Mouse (Mus musculus): ENCODE data around the gene BC004004. TPM values are rescaled to one million over a fixed set of nuclear protein-coding genes. Genes with fewer than 3 reads are reported as not detected.
"Not testable (repeated sequence)": the region's sequence is repeated elsewhere in the genome, so short reads cannot be mapped to it uniquely, and the experiment has no call there.

Gene BC004004
- total RNA-seq, 2 experiments from 2014 or later = 112 to 130 TPM

DNA sequence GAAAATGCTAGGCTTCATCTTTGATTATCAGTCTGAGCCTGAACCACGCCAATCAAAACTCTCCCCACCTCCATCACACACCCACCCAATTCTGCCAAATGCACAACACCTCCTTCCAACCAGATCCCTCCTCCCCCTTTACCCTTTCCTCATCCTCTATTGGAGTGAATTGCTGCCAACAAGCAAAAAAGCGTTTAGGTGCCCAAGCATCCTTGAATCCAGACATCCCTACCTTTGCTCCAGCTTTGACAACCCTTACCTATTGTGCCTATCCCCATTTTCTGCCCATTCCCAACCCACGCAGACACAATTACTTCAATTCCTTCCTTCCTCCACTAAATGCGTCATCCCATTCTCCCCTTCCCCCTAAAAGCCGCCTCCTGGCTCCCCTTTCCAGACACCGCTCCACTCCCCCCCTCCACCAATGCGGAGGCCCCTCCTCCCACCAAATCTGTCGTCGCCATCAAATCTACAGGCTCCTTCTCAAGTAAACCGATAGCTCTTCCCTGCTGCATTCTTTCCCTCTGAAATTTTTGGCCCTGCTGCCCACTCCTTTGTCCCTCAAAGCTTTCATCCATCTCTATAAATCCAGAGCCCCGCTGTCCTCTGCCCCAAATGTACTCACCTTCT lies 78.0 kb downstream of the BC004004 start:
- no peak for DNase-seq

DNA sequence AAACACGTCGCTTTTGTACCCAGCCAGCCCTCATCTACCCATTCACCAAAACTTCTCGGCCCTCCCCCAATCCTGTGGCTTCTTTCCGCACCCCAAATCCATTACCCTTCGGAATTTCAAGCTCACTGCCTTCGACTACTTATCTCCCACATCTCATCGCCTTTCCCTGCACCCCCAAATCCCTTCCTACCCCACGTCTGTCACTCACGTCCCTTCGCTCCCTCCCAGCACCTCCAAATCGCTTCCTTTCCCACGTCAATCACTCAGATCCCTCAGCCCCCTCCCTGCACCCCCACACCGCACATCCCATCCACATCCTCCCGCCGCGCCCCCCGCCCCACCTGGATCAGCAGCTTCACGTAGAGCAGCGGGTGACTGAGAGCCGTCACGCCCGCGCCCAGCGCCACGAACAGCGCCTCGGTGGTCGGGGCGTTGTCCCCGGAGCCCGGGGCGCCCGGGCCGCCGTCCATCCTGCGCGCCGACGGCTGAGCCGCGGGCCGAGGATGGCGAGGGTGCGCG lies 78.6 kb downstream of the BC004004 start:
- DNase-seq = no peak

DNA sequence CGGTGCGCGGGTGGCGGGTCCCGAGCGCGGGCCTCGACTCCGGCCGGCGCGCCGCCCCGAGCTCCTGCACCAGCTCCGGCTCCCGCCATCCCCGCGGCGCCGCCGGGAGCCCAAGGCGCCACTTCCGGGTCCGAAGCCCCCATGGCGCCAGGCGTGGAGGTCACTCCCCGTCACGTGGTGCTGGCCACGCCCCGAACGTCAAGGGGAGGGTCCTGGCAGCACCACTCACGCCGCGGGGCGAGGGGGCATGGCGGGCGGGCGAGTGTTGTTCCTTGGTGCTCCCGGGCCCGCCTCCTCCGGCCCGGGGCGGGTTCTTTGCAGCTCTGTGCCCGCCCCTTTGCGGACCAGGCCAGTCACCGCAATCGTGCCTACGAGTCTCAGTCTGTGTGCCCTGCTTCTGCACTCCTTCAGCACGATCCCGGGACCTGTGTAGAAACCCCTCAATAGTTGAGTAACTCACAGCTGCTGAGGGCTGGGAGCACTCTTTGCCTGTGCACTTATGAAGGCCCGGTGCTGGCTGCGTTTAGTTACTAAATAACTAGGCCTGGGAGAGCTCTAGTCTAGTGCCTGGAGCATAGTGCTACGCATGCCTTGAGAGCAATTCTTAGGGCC lies 79.2 kb downstream of the BC004004 start, which contains the start of gene Mtch1:
Gene Mtch1, minus strand, starts transcription at position 290 of the 612 bp plus-strand sequence.
- peak; percentile 100 for DNase-seq

DNA sequence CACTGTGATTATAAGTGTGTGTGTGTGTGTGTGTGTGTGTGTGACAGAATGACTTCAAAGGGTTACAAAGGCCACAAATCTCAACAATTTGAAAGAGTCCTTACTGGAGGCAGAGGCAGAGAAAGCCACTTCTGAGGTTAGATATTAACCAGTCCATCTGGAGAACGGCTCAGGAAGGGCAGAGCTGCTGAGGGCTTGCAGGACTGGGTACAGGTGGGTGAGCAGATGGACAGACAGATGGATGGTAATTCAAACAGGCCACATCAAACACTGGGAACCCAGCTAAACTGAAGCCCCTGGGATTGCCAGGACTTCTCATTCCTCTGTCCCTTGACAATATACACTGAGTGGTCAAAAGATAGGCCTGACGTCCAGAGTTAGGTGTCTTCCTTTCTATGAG lies 80.4 kb downstream of the BC004004 start:
- DNase-seq = no peak

DNA sequence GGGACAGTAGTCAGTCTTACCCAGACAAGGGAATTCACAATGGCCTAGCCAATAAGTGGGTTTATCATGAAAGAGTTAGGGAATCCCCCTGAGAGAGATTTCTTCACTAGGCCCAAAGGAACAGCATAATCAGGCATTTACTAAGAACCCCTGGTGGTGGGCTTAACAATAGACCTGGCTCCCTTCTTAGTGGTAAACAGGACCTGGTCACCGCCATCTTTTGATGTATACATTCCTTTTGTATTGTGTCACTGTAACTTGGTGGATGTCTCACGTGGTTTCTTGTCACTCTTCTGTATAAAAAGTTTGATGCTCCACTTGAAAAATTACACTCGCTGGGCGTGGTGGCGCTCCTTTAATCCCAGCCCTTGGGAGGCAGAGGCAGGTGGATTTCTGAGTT lies 82.5 kb downstream of the BC004004 start:
- DNase-seq = not testable (repeated sequence)

DNA sequence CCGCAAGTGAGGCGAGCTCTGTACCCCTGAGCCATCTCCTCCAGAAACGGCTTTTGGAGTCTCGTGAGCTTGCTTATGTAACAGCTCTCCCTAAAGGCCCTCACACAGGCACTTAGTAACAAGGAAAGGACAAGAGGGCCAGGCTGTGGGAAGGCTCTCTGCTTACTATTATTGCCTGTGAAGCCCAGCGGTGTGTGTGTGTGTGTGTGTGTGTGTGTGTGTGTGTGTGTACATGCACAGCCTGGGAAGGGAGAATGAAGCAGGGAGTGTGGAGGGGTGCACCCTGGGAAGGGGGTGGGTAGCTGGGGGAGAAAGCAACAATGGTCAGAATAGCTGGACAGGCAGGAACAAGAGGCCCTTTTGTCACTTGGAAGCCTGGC lies 86.9 kb downstream of the BC004004 start:
- DNase-seq = no peak

DNA sequence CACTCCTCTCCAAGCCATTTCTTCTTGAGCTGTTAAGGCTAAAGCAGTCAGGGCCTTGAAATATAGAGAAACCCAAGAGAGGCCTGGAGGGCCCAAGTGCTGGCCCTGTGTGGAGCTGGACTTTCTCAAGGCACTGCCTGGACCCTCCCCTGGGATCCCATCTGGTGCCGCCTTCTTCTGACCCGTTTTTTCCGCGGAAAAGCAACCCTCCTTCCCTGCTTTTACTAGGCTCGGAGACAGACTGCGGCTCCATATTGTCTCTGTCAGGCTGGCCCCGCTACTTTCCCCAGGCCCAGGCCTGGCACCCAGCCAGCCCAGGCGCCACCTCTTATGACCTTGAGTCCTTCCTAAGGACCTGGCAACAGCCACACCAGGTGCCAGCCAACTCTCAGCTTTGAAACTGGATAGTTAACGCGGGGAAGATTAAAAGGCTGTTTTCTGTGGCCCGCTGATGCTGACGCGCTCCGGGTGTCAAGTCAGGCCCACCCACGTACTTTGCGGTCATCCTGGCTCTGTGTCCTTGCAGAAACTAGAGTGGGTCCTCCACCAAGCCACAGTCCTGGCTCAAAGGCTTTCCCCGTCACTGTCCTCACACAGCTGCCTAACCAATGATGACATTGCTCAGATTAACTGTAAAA lies 87.4 kb downstream of the BC004004 start:
- peak; percentile 80 to 85 for DNase-seq

DNA sequence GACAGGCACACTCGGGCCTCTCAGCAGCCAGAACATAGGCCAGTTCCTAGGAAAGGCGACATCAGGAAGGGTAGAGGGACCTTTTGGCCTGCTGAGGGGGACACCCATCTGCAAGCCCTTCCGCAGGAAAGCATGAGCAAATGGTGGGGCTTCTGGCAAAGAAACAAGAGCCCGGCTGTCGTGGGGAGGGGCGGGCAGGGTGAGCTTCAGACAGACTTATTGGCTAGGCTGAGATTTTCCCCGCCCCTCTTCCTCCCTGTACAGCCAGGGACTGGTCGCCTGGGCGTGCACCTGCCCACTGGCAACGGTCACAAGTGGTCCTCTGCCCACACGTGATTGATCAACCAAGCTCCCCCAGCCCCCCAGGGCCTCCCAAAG lies 87.9 kb downstream of the BC004004 start:
- DNase-seq = peak; percentile 80 to 89

DNA sequence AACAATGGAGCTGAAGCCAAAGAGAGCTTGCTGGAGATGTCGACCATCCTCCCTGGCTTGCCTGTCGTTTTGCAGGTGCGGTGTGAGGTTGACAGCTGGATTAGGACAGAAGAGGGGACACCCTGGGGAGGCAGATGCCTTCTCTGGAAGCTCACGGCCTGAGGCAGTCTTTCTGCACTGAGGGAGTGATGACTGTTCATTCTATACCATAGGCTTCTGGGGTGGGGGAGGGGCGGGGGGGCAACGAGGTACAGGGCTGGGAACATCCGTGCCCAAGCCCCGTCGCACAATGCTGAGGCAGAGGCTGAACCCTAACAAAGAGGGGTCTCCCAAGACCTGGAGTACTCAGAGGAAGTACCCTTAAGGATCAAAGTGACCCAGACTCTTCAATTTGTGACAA lies 88.3 kb downstream of the BC004004 start:
- DNase-seq = no peak

DNA sequence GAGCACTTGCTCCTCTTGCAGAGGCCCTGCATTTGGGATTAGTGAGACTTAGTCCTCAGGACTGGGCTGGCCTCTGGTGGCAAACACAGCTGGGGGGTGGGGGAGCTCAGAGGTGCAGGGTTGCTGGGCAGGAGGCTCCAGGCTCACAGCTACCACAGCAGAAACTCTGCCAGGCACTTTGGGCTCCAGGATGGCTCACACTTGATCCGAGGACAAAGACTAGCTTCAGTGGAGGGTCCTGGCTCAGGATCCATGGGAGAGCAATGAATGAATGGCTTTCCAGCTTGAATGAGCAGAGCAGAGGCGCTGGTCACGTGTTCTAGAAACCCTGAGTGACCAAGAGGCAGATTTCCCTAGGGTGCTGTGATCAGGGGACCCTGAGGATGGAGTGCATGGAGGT lies 90.3 kb downstream of the BC004004 start:
- DNase-seq = no peak

DNA sequence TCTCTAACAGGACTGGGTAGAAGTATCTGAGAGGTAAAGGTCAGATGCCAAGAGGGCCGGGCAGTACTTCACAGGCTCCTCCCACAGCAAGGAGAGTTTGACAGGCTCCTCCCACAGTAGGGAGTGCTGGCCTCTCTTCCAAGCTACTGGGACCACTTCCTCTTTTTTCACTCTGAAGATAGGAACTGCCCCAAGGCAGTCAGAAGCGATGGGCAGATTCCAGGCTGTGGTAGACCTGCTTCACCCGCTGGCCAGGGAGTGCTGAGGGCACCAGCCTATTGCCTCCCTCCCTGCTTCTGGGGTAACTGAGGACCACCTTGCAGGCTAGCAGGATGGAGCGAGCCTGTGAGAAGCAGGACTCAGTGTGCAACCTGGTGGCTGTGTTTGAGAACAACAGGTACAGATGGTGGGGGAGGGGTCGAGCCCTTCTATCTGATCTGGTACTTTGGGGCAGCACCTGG lies 92.2 kb downstream of the BC004004 start, which contains the start of gene Fgd2:
Gene Fgd2, plus strand, starts transcription at position 154 of the 461 bp plus-strand sequence.
- DNase-seq = no peak

DNA sequence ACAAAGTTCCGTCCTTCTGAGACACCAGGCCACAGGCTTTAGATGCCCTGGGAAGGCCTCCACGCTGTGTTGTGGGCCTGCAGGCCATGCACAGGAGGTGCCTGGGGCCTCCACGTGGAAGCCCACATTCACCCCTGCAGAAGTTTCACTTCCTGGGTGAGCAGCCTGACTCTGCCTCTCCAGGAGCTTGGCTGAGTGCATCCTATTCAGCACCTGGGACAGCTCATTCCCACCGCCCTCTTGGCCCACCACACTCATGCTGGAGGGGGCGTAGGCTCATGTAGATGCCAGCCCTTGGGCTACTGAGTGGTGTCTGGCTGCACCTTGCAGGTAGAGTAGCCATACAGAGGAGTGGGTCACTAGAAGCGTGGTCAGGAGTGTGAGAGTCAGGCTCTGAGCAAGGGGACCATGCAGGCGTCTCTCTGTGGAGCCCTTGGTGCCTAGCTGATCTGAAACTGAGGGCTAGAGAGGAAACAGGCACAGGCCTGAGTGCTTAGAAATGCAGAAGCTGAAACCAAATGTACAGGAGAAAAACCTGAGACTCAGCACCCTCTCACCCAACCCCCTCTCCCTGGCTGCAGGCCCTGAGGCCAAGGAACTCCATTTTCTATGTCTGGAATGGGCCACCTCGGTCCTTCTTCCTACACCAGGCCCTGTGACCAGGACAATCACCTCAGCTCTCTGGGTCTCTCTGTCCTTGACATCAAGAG lies 93.5 kb downstream of the BC004004 start:
- no peak for DNase-seq

DNA sequence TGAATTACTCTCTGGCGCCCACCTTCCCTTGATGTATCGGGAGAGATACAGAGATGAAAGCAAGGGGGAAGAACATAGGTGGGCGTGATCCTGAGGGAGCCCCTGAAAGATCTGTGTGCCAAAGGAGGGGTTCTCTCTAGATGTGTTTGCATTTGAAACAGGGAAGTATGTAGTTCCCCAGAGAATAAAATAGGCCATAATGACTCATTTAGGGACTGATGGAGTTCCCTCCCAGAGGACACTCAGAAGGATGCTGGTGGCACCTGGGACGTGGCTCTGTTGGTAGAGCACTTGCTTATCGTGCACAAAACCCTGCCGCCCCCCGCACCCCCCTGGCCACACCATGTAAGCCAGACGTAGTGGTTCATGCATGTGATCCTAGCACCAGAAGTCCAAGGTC lies 94.5 kb downstream of the BC004004 start:
- DNase-seq = no peak

Other genes starting within 250 kb of the BC004004 start
- 100 to 1,000 TPM; 147 to 148 TPM for gene Srsf3, start 236.2 kb upstream of the BC004004 start, total RNA-seq (2021)
- 10 to 100 TPM; 22.1 to 78.4 TPM for gene Cdkn1a, start 177.8 kb upstream of the BC004004 start, total RNA-seq (2021)
- under 1 TPM; 0.20 to 0.50 TPM for gene Rab44, start 154.6 kb upstream of the BC004004 start, total RNA-seq (2021)
- under 1 TPM; 0.17 to 0.76 TPM for gene Cpne5, start 30.6 kb upstream of the BC004004 start, total RNA-seq (2021)
- gene Ppil1, start 4.6 kb upstream of the BC004004 start, total RNA-seq (2021) = 10 to 100 TPM; 20.4 to 25.3 TPM
- 10 to 100 TPM; 29.3 to 50.8 TPM for gene Pi16, start 48.9 kb downstream of the BC004004 start, total RNA-seq (2021)
- 100 to 1,000 TPM; 249 to 251 TPM for gene Mtch1, start 79.1 kb downstream of the BC004004 start, total RNA-seq (2021)
- 1 to 10 TPM; 2.6 to 3.6 TPM for gene Fgd2, start 92.1 kb downstream of the BC004004 start, total RNA-seq (2021)
- gene Pim1, start 222.0 kb downstream of the BC004004 start, total RNA-seq (2021) = 100 to 1,000 TPM; 162 to 206 TPM

Data from adrenal gland, postnatal 36 days (tissue).